Mouse (Mus musculus) CD4-positive, CD25-positive, alpha-beta regulatory T cell, adult 9 weeks (primary cell): ENCODE results near the gene Nts. TPM values are rescaled to one million over a fixed set of nuclear protein-coding genes. Genes with fewer than 3 reads are reported as not detected.

Experiments
- polyA plus RNA-seq: library from polyadenylated mRNA; unstranded; fragments of 100-300 nt; shearing (Covaris generic); gene quantifications from one replicate; pipeline ENCODE4 v1.2.1, GENCODE M21; 2017

Gene Nts
- not detected for polyA plus RNA-seq

GRCm38 (mm10) chr10:102490386-102490785, at the start of gene Nts:
TSS of gene Nts (minus strand) at chr10:102490486.

GRCm38 (mm10) chr10:102511807-102512461, 21.6 kb upstream of the Nts start, which contains the start of gene Rassf9:
TSS of gene Rassf9 (plus strand) at chr10:102512222.

Other genes with a start within 250 kb of the Nts start
- not detected for gene Rassf9, start 21.7 kb upstream of the Nts start, polyA plus RNA-seq